Mouse (Mus musculus) MEL (cell line): Measurements from ENCODE around the gene Eef1akmt2.

Experiments used
- BHLHE40 ChIP-seq: IDR thresholded peaks from 2 replicates; pipeline ENCODE4 v1.6.1; 2012; ENCODE audit warnings: low read depth, mild to moderate bottlenecking, inconsistent platforms, low read length, improper control_type of control experiment, borderline replicate concordance
- CTCF ChIP-seq, 3 experiments: IDR thresholded peaks in 2 of 3; conservative IDR thresholded peaks in 1 of 3; 2 replicates each; pipeline ENCODE4 v1.5.1; 2011 to 2012; ENCODE audit warnings: low read length in 3 of 3, low read depth in 2 of 3, mild to moderate bottlenecking in 2 of 3, improper control_type of control experiment in 1 of 3, inconsistent platforms in 1 of 3, mixed read lengths in 1 of 3, moderate library complexity in 1 of 3; ENCODE audit not compliant: control insufficient read depth in 1 of 3, insufficient read depth in 1 of 3, poor library complexity in 1 of 3, severe bottlenecking in 1 of 3
- EP300 ChIP-seq, 2 experiments: IDR thresholded peaks; 2 replicates each; pipeline ENCODE4 v1.6.1; 2011; ENCODE audit warnings: improper control_type of control experiment in 2 of 2, low read length in 2 of 2, low read depth in 1 of 2, mild to moderate bottlenecking in 1 of 2
- GATA1 ChIP-seq: IDR thresholded peaks from 2 replicates; pipeline ENCODE4 v1.6.1; 2011; ENCODE audit warnings: low read depth, low read length, improper control_type of control experiment
- MXI1 ChIP-seq: IDR thresholded peaks from 2 replicates; pipeline ENCODE4 v1.6.1; 2011; ENCODE audit warnings: mild to moderate bottlenecking, low read depth, low read length, improper control_type of control experiment
- POLR2A ChIP-seq, 2 experiments: IDR thresholded peaks; 2 replicates each; pipeline ENCODE4 v1.6.1; 2011 to 2012; ENCODE audit warnings: low read length in 2 of 2, mild to moderate bottlenecking in 2 of 2, control low read depth in 1 of 2, improper control_type of control experiment in 1 of 2, low read depth in 1 of 2, moderate library complexity in 1 of 2; ENCODE audit not compliant: control insufficient read depth in 1 of 2, insufficient read depth in 1 of 2, poor library complexity in 1 of 2
- TBP ChIP-seq: IDR thresholded peaks from 2 replicates; pipeline ENCODE4 v1.8.0; 2011; ENCODE audit warnings: low read depth, low read length, improper control_type of control experiment
- TCF12 ChIP-seq: IDR thresholded peaks from 2 replicates; pipeline ENCODE4 v1.6.1; 2014; ENCODE audit warnings: low read depth, mild to moderate bottlenecking, inconsistent platforms, low read length, improper control_type of control experiment, moderate library complexity

DNA sequence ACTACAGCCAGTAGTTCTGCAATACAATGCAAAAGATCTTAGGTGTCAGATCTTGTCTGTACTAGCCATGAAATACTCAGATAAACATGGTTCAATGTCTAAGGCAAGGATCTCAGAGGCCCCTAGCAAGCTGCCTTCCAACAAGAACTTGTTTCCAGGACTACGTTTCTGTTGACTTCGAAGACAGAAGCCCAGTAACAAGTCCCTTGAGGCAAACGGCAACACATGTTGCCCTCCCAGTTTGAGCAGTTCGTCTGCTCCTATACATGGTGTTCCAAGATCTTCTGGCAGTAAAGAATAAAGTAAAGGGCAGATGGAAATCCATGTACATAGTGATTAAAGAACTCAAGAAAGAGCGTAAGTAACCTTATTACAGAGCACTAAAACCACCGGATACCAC, 888 bp upstream of the Eef1akmt2 start:
- TF ChIP-seq TCF12: no peak
- TF ChIP-seq CTCF (IDR thresholded peaks at IDR 0.05 in 2 of 3, conservative IDR thresholded peaks at IDR 0.05 in 1 of 3; ENCODE audit: control insufficient read depth in 1 of 3, insufficient read depth in 1 of 3, low read depth in 2 of 3, low read length in 3 of 3, poor library complexity in 1 of 3, severe bottlenecking in 1 of 3): no peak
- no peak for TF ChIP-seq EP300 (IDR thresholded peaks at IDR 0.05; ENCODE audit: low read depth in 1 of 2, low read length in 2 of 2)
- TF ChIP-seq TBP: no peak
- no peak for TF ChIP-seq POLR2A (IDR thresholded peaks at IDR 0.05; ENCODE audit: control insufficient read depth in 1 of 2, insufficient read depth in 1 of 2, low read depth in 1 of 2, low read length in 2 of 2, poor library complexity in 1 of 2)
- no peak for TF ChIP-seq MXI1
- TF ChIP-seq GATA1: no peak
- no peak for TF ChIP-seq BHLHE40
